Mouse (Mus musculus) limb, embryonic 14.5 days (tissue): ENCODE measurements around the gene Fyn. TPM values are rescaled to one million over a fixed set of nuclear protein-coding genes. Genes with fewer than 3 reads are reported as not detected.

Experiments
- ATAC-seq: fragments of 200-750 bp; cut with Nextera tagmentation; 2 replicates; pipeline ENCODE4 v1.8.0; 2017; ENCODE audit warnings: low read depth, moderate number of reproducible peaks, moderate TSS enrichment; ENCODE audit not compliant: low FRiP score
- DNase-seq: peaks from one replicate; pipeline ENCODE4 v3.0.0-alpha.2; 2015; ENCODE audit warnings: low spot score
- H3K27ac ChIP-seq: fragments of 300-500 bp; sonication (generic); replicated peaks from 2 replicates; pipeline ENCODE4 v1.5.1; 2014; ENCODE audit warnings: low read depth, mild to moderate bottlenecking, low read length, moderate library complexity, mixed read lengths
- H3K27me3 ChIP-seq: fragments of 300-500 bp; sonication (generic); 2 replicates; pipeline ENCODE4 v1.6.1; 2014; ENCODE audit warnings: low read length, mixed read lengths; ENCODE audit not compliant: control insufficient read depth, insufficient read depth
- H3K36me3 ChIP-seq: fragments of 300-500 bp; sonication (generic); 2 replicates; pipeline ENCODE4 v1.6.1; 2014; ENCODE audit warnings: mild to moderate bottlenecking, low read length, moderate library complexity, mixed read lengths; ENCODE audit not compliant: control insufficient read depth, insufficient read depth
- H3K4me1 ChIP-seq: fragments of 300-500 bp; sonication (generic); 2 replicates; pipeline ENCODE4 v1.6.1; 2014; ENCODE audit warnings: antibody characterized with exemption, low read length, mixed read lengths; ENCODE audit not compliant: control insufficient read depth, insufficient read depth
- H3K4me2 ChIP-seq: fragments of 300-500 bp; sonication (generic); replicated peaks from 2 replicates; pipeline ENCODE4 v1.6.1; 2014; ENCODE audit warnings: low read depth, mild to moderate bottlenecking, low read length, moderate library complexity; ENCODE audit not compliant: severe bottlenecking
- H3K4me3 ChIP-seq: fragments of 300-500 bp; sonication (generic); replicated peaks from 2 replicates; pipeline ENCODE4 v1.5.1; 2014; ENCODE audit warnings: low read length
- H3K9ac ChIP-seq: fragments of 300-500 bp; sonication (generic); 2 replicates; pipeline ENCODE4 v1.6.1; 2014; ENCODE audit warnings: mild to moderate bottlenecking, low read depth, low read length, moderate library complexity; ENCODE audit not compliant: severe bottlenecking
- H3K9me3 ChIP-seq: fragments of 300-500 bp; sonication (generic); 2 replicates; pipeline ENCODE4 v1.6.1; 2016; ENCODE audit warnings: low read length; ENCODE audit not compliant: control insufficient read depth
- POLR2A ChIP-seq: fragments of 200-500 bp; IDR thresholded peaks from 2 replicates; pipeline ENCODE4 v1.8.0; 2012; ENCODE audit warnings: inconsistent platforms, mild to moderate bottlenecking, moderate library complexity, borderline replicate concordance; ENCODE audit not compliant: insufficient read depth, insufficient read length; ENCODE audit errors: extremely low read depth
- WGBS: fragments of 180-500 bp; shearing (Covaris S2); extraction: QIAGEN DNeasy Blood & Tissue Kit; methylation state at CpG from one replicate; pipeline ENCODE4 v1.1.7; 2014; 5-methylcytosine and 5-hydroxymethylcytosine counted together
- polyA plus RNA-seq, 2 experiments: library from polyadenylated mRNA; depleted of rRNA in 1 of 2; stranded (reverse) in 1 of 2; unstranded in 1 of 2; fragments of >200 nt; fragmentation: Nextera tagmentation in 1 of 2; extraction: Ambion mirVana in 1 of 2; gene quantifications; 2 replicates each; pipeline versions ENCODE4 v1.2.1 to v1.2.3; 2012 to 2014

Gene Fyn
- polyA plus RNA-seq, 2 experiments, result 51.5 to 58.4 TPM

GRCm38 (mm10) chr10:39594716-39595115 lies 226.1 kb downstream of the Fyn start:
- no peaks in the 10 kb centered on the region for H3K36me3 ChIP-seq
- no peaks in the 10 kb centered on the region; the same call in 1 of the 2 replicates for H3K9me3 ChIP-seq
- 75% methylated on average over 1 of the region's 1 CpGs for WGBS
- no peak overlapping the region for H3K9ac ChIP-seq
- H3K27ac ChIP-seq, result no peak overlapping the region
- no peak overlapping the region for H3K4me3 ChIP-seq
- DNase-seq (no peak), ATAC-seq (no peak)
- no peak for TF ChIP-seq POLR2A
- peaks cover 14% of the 10 kb centered on the region for H3K4me1 ChIP-seq
- no peaks in the 10 kb centered on the region for H3K27me3 ChIP-seq
- H3K4me2 ChIP-seq, result no peak overlapping the region

GRCm38 (mm10) chr10:39595862-39596261 lies 227.2 kb downstream of the Fyn start:
- H3K4me2 ChIP-seq, result no peak overlapping the region
- ATAC-seq (peak; percentile 73; the same call in 1 of the 2 replicates), DNase-seq (peak; percentile 67)
- no peaks in the 10 kb centered on the region for H3K36me3 ChIP-seq
- no peaks in the 10 kb centered on the region for H3K27me3 ChIP-seq
- no peaks in the 10 kb centered on the region; the same call in 1 of the 2 replicates for H3K9me3 ChIP-seq
- no peak overlapping the region for H3K9ac ChIP-seq
- peaks cover 14% of the 10 kb centered on the region for H3K4me1 ChIP-seq
- no peak overlapping the region for H3K4me3 ChIP-seq
- no peak for TF ChIP-seq POLR2A
- WGBS, result 46% methylated on average over 3 of the region's 3 CpGs
- H3K27ac ChIP-seq, result no peak overlapping the region

- H3K4me2 ChIP-seq, result no peak overlapping the region
- peak; percentile 55 for DNase-seq
- H3K9ac ChIP-seq, result no peak overlapping the region
- H3K27me3 ChIP-seq, result no peaks in the 10 kb centered on the region
- TF ChIP-seq POLR2A, result no peak
- H3K9me3 ChIP-seq, result no peaks in the 10 kb centered on the region; the same call in 1 of the 2 replicates
- peak; percentile 51 for ATAC-seq
- H3K27ac ChIP-seq, result 0 out of 2 replicates have a peak overlapping the region, but pooled peaks have one; percentile 41
- WGBS, result 26% methylated on average over 9 of the region's 9 CpGs
- peaks cover 14% of the 10 kb centered on the region for H3K4me1 ChIP-seq
- H3K4me3 ChIP-seq, result no peak overlapping the region
- H3K36me3 ChIP-seq, result no peaks in the 10 kb centered on the region
Measured at GRCm38 (mm10) chr10:39597116-39597791, 228.6 kb downstream of the Fyn start.

GRCm38 (mm10) chr10:39597792-39598183 lies 229.1 kb downstream of the Fyn start:
- Histone ChIP-seq H3K27ac (0 out of 2 replicates have a peak overlapping the region, but pooled peaks have one; percentile 41), H3K27me3 (no peaks in the 10 kb centered on the region), H3K36me3 (no peaks in the 10 kb centered on the region), H3K4me1 (peaks cover 14% of the 10 kb centered on the region), H3K9me3 (no peaks in the 10 kb centered on the region; the same call in 1 of the 2 replicates), H3K9ac (no peak overlapping the region), H3K4me2 (no peak overlapping the region), H3K4me3 (no peak overlapping the region)
- ATAC-seq, result no peak
- no peak for TF ChIP-seq POLR2A
- 42% methylated on average over 3 of the region's 3 CpGs for WGBS
- no peak for DNase-seq

- Histone ChIP-seq H3K9ac (no peak overlapping the region), H3K27me3 (no peaks in the 10 kb centered on the region), H3K4me2 (no peak overlapping the region), H3K4me3 (no peak overlapping the region), H3K4me1 (peaks cover 14% of the 10 kb centered on the region), H3K27ac (no peak overlapping the region), H3K36me3 (no peaks in the 10 kb centered on the region), H3K9me3 (peaks cover 1% of the 10 kb centered on the region; the same call in 1 of the 2 replicates)
- ATAC-seq (no peak), DNase-seq (no peak)
- WGBS, result 67% methylated on average over 4 of the region's 4 CpGs
- TF ChIP-seq POLR2A, result no peak
Measured at GRCm38 (mm10) chr10:39599601-39600000, 230.9 kb downstream of the Fyn start.
